Mouse (Mus musculus): ENCODE measurements around the gene Phf23. TPM values are rescaled to one million over a fixed set of nuclear protein-coding genes. Genes with fewer than 3 reads are reported as not detected.
A peak's percentile ranks its signal among the peaks of the same experiment; 100 is the strongest.

Phf23 gene
- total and polyA plus RNA-seq, 3 experiments = 11.5 to 22.8 (median 18.1) TPM

- H3K36me3 ChIP-seq (ENCODE audit: control insufficient read depth, insufficient read depth, low read length) = no peaks in the 10 kb centered on the region
- no peak for TF ChIP-seq POLR2A (IDR thresholded peaks at IDR 0.05; ENCODE audit: insufficient read depth, low read depth, low read length)
- no peak for TF ChIP-seq CTCF (IDR thresholded peaks at IDR 0.05)
- no peak for TF ChIP-seq EP300 (IDR thresholded peaks at IDR 0.05; ENCODE audit: insufficient read depth, low read depth, low read length)
- 4% methylated on average over 40 of the region's 40 CpGs for WGBS
- no peaks in the 10 kb centered on the region for H3K27me3 ChIP-seq (ENCODE audit: control insufficient read depth, insufficient read depth, low read length)
- H3K9ac ChIP-seq (ENCODE audit: low read depth, low read length) = peak overlapping the region; percentile 40; the same call in 1 of the 2 replicates
- peak overlapping the region; percentile 47 for H3K4me3 ChIP-seq
- intact Hi-C loops (cut with DNase I) = no loop called here
- H3K79me2 ChIP-seq (replicated peaks; ENCODE audit: control insufficient read depth, insufficient read depth, low read length) = no peaks in the 10 kb centered on the region
- H3K4me1 ChIP-seq (ENCODE audit: control insufficient read depth, insufficient read depth, low read length) = peaks cover 1% of the 10 kb centered on the region; the same call in 1 of the 2 replicates
- peak overlapping the region; percentile 4 for H3K27ac ChIP-seq
- peak; percentile 92 for DNase-seq
Measured at GRCm38 (mm10) chr11:70021264-70022132, 25.9 kb downstream of the Phf23 start.

GRCm38 (mm10) chr11:70023481-70024150 lies 28.0 kb downstream of the Phf23 start:
- TF ChIP-seq POLR2A (IDR thresholded peaks at IDR 0.05; ENCODE audit: insufficient read depth, low read depth, low read length) = no peak
- no peak for TF ChIP-seq CTCF (IDR thresholded peaks at IDR 0.05)
- no peak for TF ChIP-seq EP300 (IDR thresholded peaks at IDR 0.05; ENCODE audit: insufficient read depth, low read depth, low read length)
- no peak for DNase-seq
- Histone ChIP-seq H3K4me1 (ENCODE audit: control insufficient read depth, insufficient read depth, low read length) (peaks cover 1% of the 10 kb centered on the region; the same call in 1 of the 2 replicates), H3K36me3 (ENCODE audit: control insufficient read depth, insufficient read depth, low read length) (no peaks in the 10 kb centered on the region), H3K79me2 (replicated peaks; ENCODE audit: control insufficient read depth, insufficient read depth, low read length) (no peaks in the 10 kb centered on the region), H3K27me3 (ENCODE audit: control insufficient read depth, insufficient read depth, low read length) (0 out of 2 replicates have a peak, but pooled peaks cover 2% of the 10 kb centered on the region), H3K9ac (ENCODE audit: low read depth, low read length) (no peak overlapping the region), H3K27ac (no peak overlapping the region), H3K4me3 (no peak overlapping the region)
- 17% methylated on average over 21 of the region's 29 CpGs for WGBS
- intact Hi-C loops (cut with DNase I) = no loop called here

- Histone ChIP-seq H3K27ac (no peak overlapping the region), H3K4me1 (ENCODE audit: control insufficient read depth, insufficient read depth, low read length) (peaks cover 1% of the 10 kb centered on the region; the same call in 1 of the 2 replicates), H3K79me2 (replicated peaks; ENCODE audit: control insufficient read depth, insufficient read depth, low read length) (no peaks in the 10 kb centered on the region), H3K27me3 (ENCODE audit: control insufficient read depth, insufficient read depth, low read length) (0 out of 2 replicates have a peak, but pooled peaks cover 2% of the 10 kb centered on the region), H3K36me3 (ENCODE audit: control insufficient read depth, insufficient read depth, low read length) (no peaks in the 10 kb centered on the region), H3K9ac (ENCODE audit: low read depth, low read length) (no peak overlapping the region), H3K4me3 (no peak overlapping the region)
- WGBS = 37% methylated on average over 6 of the region's 6 CpGs
- DNase-seq = no peak
- intact Hi-C loops (cut with DNase I) = no loop called here
- no peak for TF ChIP-seq POLR2A (IDR thresholded peaks at IDR 0.05; ENCODE audit: insufficient read depth, low read depth, low read length)
- no peak for TF ChIP-seq CTCF (IDR thresholded peaks at IDR 0.05)
- no peak for TF ChIP-seq EP300 (IDR thresholded peaks at IDR 0.05; ENCODE audit: insufficient read depth, low read depth, low read length)
Measured at GRCm38 (mm10) chr11:70024151-70024514, 28.6 kb downstream of the Phf23 start.

- H3K79me2 ChIP-seq (replicated peaks; ENCODE audit: control insufficient read depth, insufficient read depth, low read length) = no peaks in the 10 kb centered on the region
- H3K36me3 ChIP-seq (ENCODE audit: control insufficient read depth, insufficient read depth, low read length) = no peaks in the 10 kb centered on the region
- H3K4me1 ChIP-seq (ENCODE audit: control insufficient read depth, insufficient read depth, low read length) = peaks cover 2% of the 10 kb centered on the region
- intact Hi-C loops (cut with DNase I) = no loop called here
- peak; percentile 62 to 72 for DNase-seq
- H3K4me3 ChIP-seq = peak overlapping the region; percentile 30; the same call in 1 of the 2 replicates
- WGBS = 19% methylated on average over 19 of the region's 19 CpGs
- 0 out of 2 replicates have a peak, but pooled peaks cover 2% of the 10 kb centered on the region for H3K27me3 ChIP-seq (ENCODE audit: control insufficient read depth, insufficient read depth, low read length)
- TF ChIP-seq POLR2A (IDR thresholded peaks at IDR 0.05; ENCODE audit: insufficient read depth, low read depth, low read length) (no peak), CTCF (IDR thresholded peaks at IDR 0.05) (no peak)
- H3K9ac ChIP-seq (ENCODE audit: low read depth, low read length) = peak overlapping the region; percentile 41
- peak overlapping the region; percentile 15; the same call in 1 of the 2 replicates for H3K27ac ChIP-seq
Measured at GRCm38 (mm10) chr11:70026689-70027088, 31.1 kb downstream of the Phf23 start.

- DNase-seq = no peak
- H3K27ac ChIP-seq = peak overlapping the region; percentile 15
- H3K27me3 ChIP-seq (ENCODE audit: control insufficient read depth, insufficient read depth, low read length) = 0 out of 2 replicates have a peak, but pooled peaks cover 2% of the 10 kb centered on the region
- H3K36me3 ChIP-seq (ENCODE audit: control insufficient read depth, insufficient read depth, low read length) = no peaks in the 10 kb centered on the region
- H3K79me2 ChIP-seq (replicated peaks; ENCODE audit: control insufficient read depth, insufficient read depth, low read length) = no peaks in the 10 kb centered on the region
- WGBS = 53% methylated on average over 9 of the region's 9 CpGs
- TF ChIP-seq CTCF (IDR thresholded peaks at IDR 0.05) (no peak), EP300 (IDR thresholded peaks at IDR 0.05; ENCODE audit: insufficient read depth, low read depth, low read length) (no peak), POLR2A (IDR thresholded peaks at IDR 0.05; ENCODE audit: insufficient read depth, low read depth, low read length) (no peak)
- no peak overlapping the region; the same call in 1 of the 2 replicates for H3K9ac ChIP-seq (ENCODE audit: low read depth, low read length)
- intact Hi-C loops (cut with DNase I) = no loop called here
- H3K4me1 ChIP-seq (ENCODE audit: control insufficient read depth, insufficient read depth, low read length) = peaks cover 2% of the 10 kb centered on the region
- no peak overlapping the region for H3K4me3 ChIP-seq
Measured at GRCm38 (mm10) chr11:70027397-70027796, 31.8 kb downstream of the Phf23 start.
